Mouse (Mus musculus) CH12.LX (cell line): Measurements from ENCODE around the gene Foxa3.

ENCODE experiments used
- EP300 ChIP-seq: IDR thresholded peaks from 2 replicates; pipeline ENCODE4 v1.6.1; 2011; ENCODE audit warnings: low read length, improper control_type of control experiment
- MYC ChIP-seq: IDR thresholded peaks from 2 replicates; pipeline ENCODE4 v1.6.1; 2011; ENCODE audit warnings: low read depth, mild to moderate bottlenecking, improper control_type of control experiment, low read length
- POLR2A ChIP-seq: IDR thresholded peaks from 2 replicates; pipeline ENCODE4 v1.6.1; 2011; ENCODE audit warnings: low read depth, mild to moderate bottlenecking, improper control_type of control experiment, low read length
- ZNF384 ChIP-seq: IDR thresholded peaks from 2 replicates; pipeline ENCODE4 v1.6.1; 2012; ENCODE audit warnings: low read depth, low read length, improper control_type of control experiment, inconsistent platforms

- TF ChIP-seq EP300 (no peak), ZNF384 (no peak), POLR2A (peak; percentile 46; the same call in 1 of the 2 replicates), MYC (no peak)
Observed at GRCm38 (mm10) chr7:19001066-19001806, 22.1 kb downstream of the Foxa3 start.
